Mouse (Mus musculus) left cerebral cortex, postnatal 25 days (tissue): ENCODE measurements around the gene Unkl. TPM values are rescaled to one million over a fixed set of nuclear protein-coding genes. Genes with fewer than 3 reads are reported as not detected.

Experiments
- DNase-seq, 2 experiments: peaks; one replicate each; pipeline ENCODE4 v3.0.0; 2022; ENCODE audit warnings: low spot score in 2 of 2, mixed read lengths in 1 of 2
- intact Hi-C: fragments of 180-260 bp; cut with DNase I; formaldehyde crosslinking; loops from one replicate; pipeline ENCODE4 v1.15.1; 2025
- total RNA-seq, 2 experiments: library from RNA; stranded (reverse); gene quantifications; 2 replicates each; pipeline ENCODE4 v1.2.3; 2021

Unkl gene
- total RNA-seq, 2 experiments from 2014 or later = 37.3 to 38.6 TPM

GRCm38 (mm10) chr17:25248033-25248750 is 60.0 kb downstream of the Unkl start:
- no peak for DNase-seq
- intact Hi-C loops = no loop called here

DNA sequence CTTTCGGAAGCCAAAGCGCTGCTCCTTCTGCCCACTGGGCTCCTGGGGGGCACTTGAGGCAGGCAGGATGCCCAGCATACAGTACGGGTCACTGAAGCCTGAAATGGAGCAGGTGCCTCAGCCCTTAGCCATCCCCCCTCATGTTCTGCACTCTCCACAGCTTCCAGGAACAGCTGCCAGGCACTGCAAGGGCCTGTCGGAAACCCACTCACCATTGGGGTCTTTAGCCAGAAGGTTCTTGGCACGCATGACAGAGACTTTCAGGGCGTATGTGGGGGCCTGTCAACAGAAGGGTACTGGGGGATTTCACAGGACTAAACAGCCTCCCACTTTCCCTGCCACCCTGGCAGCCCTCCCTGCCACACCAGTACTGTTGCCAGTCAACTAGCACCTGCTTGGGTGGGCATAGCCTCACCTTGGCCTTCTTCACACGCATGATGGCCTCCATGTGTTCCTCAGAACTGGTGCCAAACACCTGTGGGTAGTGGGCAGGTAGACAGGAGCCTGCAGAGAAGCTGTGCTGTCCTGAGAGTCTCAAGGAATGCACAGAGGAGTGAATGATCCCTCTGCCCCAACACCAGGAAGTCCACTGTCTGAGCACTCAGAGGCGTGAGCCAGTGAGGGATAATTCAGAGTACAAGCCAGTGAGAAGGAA is 62.1 kb downstream of the Unkl start:
- no peak for DNase-seq
- intact Hi-C loops = no loop called here

- DNase-seq = no peak
Measured at GRCm38 (mm10) chr17:25252643-25253042, 64.4 kb downstream of the Unkl start.

DNA sequence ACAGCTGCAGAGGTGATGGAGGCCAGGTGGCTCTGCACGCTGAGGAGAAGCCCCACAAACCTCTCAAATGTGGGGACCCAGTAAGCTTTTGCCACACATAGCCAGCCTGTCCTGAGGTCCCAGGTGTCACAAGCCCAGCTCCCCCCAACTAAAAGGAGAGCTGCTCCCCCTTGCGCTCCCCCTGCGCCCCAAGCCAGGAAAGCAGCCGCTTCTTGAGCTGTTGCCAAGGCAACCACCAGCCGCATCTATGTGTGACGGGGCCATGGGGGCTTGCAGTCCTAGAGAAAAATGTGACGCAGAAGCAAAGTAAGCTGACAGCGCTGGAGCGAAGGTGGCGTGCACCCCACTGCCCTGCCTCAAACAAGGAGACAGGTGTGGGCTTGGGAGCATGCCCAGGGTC is 65.6 kb downstream of the Unkl start:
- intact Hi-C loops = no loop called here
- DNase-seq = peak in 1 of 2 experiments; percentile 47

More at GRCm38 (mm10) chr17:25252643-25253042, 64.4 kb downstream of the Unkl start:
- intact Hi-C loops = no loop called here

- intact Hi-C loops = no loop called here
- no peak for DNase-seq
Measured at GRCm38 (mm10) chr17:25255110-25255509, 66.9 kb downstream of the Unkl start.

DNA sequence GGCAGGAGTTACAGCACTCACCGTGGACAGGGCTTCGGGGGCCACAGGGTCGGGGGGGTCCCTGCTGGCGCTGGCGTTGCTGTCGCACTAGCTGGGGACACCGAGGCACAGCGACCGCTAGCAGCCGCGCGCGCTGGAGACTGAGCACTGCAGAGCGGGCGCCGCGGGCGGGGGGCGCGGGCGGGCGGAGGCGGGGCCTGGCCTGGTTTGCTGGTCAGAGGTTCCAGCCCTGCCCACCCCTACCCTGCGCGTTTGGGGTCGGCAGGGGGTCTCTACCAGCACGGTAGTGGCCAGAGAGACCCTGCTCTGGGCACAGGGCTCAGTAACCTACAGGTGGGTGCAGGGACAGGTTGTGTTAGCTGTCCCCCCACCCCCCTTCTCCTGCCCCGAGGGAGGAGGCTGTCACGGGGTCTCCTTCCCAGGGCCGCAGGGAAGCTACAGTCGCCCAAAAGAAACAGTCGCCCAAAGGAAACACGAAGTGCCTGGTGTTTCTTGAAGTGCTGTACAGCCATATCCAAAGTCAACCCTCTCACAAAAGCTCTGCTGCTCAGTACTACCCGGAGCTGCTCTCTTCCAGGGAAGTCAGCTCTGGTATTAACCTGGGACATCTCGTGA is 68.0 kb downstream of the Unkl start, which contains the start of gene Baiap3:
Baiap3 (minus strand) TSS at position 225 of the 615 bp plus-strand sequence.
- no peak for DNase-seq
- intact Hi-C loops = no loop called here

DNA sequence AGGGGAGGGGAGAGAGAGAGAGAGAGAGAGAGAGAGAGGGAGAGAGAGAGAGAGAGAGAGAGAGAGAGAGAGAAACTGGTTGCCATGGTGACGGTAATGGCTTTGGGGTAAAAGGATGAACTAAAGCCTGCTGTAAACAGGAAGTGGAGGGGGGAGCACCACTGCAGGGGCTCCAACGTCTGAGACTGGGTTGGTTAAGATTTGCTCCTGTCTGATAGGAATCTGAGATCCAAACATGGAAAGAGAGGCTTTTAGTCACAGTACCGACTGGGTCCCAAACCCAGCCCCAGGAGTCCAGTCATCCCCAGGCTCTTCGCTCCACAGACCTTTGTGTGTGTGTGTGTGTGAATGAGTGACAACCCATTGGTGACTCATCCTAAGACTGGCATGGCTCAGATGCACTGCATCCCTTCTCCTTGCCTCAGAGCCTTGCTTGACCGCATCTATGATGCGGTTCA is 69.6 kb downstream of the Unkl start:
- intact Hi-C loops = no loop called here
- DNase-seq = no peak

- peak in 1 of 2 experiments; percentile 59 for DNase-seq
- intact Hi-C loops = no loop called here
Measured at GRCm38 (mm10) chr17:25264453-25264852, 76.3 kb downstream of the Unkl start.

- intact Hi-C loops = no loop called here
- DNase-seq = no peak
Measured at GRCm38 (mm10) chr17:25270795-25271335, 82.7 kb downstream of the Unkl start.

- no peak for DNase-seq
- intact Hi-C loops = no loop called here
Measured at GRCm38 (mm10) chr17:25272326-25272725, 84.1 kb downstream of the Unkl start.

GRCm38 (mm10) chr17:25272951-25273705 is 84.9 kb downstream of the Unkl start:
- intact Hi-C loops = loop anchor here (1.0 kb wide), 1 partner anchor 89 kb away; the partner anchor contains the start of gene BC003965
- peak; percentile 93 to 96 for DNase-seq

- peak; percentile 98 for DNase-seq
- intact Hi-C loops = loop anchor here (1.0 kb wide), 1 partner anchor 90 kb away; the partner anchor contains the start of gene BC003965
Measured at GRCm38 (mm10) chr17:25273706-25274501, 85.7 kb downstream of the Unkl start.

DNA sequence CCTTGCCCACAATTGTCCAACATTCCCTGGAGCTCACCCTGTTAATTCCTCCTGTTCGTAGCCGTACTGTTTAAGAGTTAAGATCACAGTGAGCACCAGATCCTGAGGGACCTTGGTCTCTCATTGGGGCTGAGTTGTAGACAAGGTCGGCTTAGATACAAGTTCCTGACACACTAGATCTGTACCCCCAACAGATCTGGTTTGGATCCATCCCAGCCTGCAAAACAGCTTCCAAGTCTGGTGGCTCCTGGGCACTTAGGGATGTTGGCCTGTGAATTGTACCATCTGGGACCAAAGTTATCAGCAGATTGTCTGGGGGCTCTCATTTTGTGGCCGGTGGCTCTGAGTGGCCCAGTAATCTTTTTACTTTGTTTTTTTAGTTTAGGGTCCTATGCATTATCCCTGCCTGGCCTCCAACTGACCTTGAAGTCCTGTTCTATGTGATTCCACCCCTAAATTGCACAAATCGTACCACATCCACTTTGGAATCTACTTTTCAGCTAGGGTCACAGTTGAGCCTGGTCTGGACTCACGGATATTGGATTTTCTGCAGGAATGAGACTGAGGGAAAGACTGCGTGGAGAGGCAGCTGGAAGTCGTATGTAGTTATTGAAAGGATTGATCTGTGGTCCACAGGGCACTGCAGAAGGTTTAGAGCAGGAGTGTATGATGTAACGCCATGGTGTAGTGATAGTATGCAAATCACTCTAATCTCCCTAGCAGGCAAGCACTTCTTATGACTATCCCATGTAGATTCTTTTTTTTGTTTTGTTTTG is 86.6 kb downstream of the Unkl start, which contains the start of gene Ube2i:
Ube2i (minus strand) TSS at position 52 of the 776 bp plus-strand sequence.
- intact Hi-C loops = no loop called here
- DNase-seq = no peak

- intact Hi-C loops = no loop called here
- no peak for DNase-seq
Measured at GRCm38 (mm10) chr17:25275833-25276232, 87.6 kb downstream of the Unkl start.

DNA sequence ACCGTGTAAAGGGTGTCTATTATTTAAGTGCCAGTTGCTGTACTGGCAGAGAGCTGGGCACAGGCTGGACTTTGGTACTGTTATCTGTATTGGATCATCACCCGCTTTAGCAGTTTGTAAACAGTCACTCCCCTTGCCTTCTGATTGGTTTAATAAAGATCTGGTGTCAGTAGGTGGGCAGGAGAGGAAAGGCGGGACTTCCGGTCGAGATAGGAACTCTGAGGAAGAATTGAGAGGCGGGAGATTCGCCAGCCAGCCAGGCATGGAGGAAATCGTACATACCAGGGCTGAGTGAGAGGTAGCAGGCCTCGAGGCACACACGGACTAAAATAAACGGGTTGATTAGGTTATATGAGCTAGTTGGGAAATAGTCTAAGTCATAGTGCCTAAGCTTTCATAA is 93.9 kb downstream of the Unkl start:
- intact Hi-C loops = no loop called here
- DNase-seq = no peak
